Mouse (Mus musculus) myocyte (in vitro differentiated cells): ENCODE results near the gene Cacna1d.

ENCODE experiments used
- CEBPB ChIP-seq: IDR thresholded peaks from 2 replicates; pipeline ENCODE4 v1.6.1; 2011; ENCODE audit warnings: mild to moderate bottlenecking, moderate library complexity; ENCODE audit not compliant: poor library complexity, insufficient read depth, severe bottlenecking
- MAX ChIP-seq: IDR thresholded peaks from one replicate; pipeline ENCODE4 v1.6.1; 2011; ENCODE audit warnings: low read depth, mild to moderate bottlenecking, control low read depth
- POLR2A ChIP-seq: IDR thresholded peaks from one replicate; pipeline ENCODE4 v1.6.1; 2011; ENCODE audit warnings: low read depth, mild to moderate bottlenecking, control low read depth, moderate library complexity; ENCODE audit not compliant: insufficient read length
- POLR2AphosphoS2 ChIP-seq: IDR thresholded peaks from one replicate; pipeline ENCODE4 v1.6.1; 2011; ENCODE audit warnings: low read depth, control low read depth; ENCODE audit not compliant: insufficient read length
- TCF12 ChIP-seq: IDR thresholded peaks from one replicate; pipeline ENCODE4 v1.6.1; 2011; ENCODE audit warnings: mild to moderate bottlenecking, control low read depth; ENCODE audit not compliant: poor library complexity, insufficient read depth, severe bottlenecking
- USF1 ChIP-seq: IDR thresholded peaks from one replicate; pipeline ENCODE4 v1.6.1; 2011; ENCODE audit warnings: low read depth, mild to moderate bottlenecking, control low read depth, moderate library complexity

- TF ChIP-seq POLR2AphosphoS2 (no peak), MAX (no peak), CEBPB (no peak), POLR2A (no peak), TCF12 (no peak), USF1 (no peak)
These were observed 320.2 kb downstream of the Cacna1d start for GRCm38 (mm10) chr14:30171008-30171407.
